Mouse (Mus musculus) CH12.LX (cell line): ENCODE results near the gene Lgals4. TPM values are rescaled to one million over a fixed set of nuclear protein-coding genes. Genes with fewer than 3 reads are reported as not detected.

Experiments
- DNase-seq: peaks from one replicate; pipeline ENCODE4 v3.0.0-alpha.2; 2013; ENCODE audit errors: extremely low read depth
- H3K27ac ChIP-seq: 2 replicates; pipeline ENCODE4 v1.5.1; 2012; ENCODE audit warnings: low read depth, mild to moderate bottlenecking, control low read depth, moderate library complexity; ENCODE audit not compliant: insufficient read depth
- H3K27me3 ChIP-seq: replicated peaks from 2 replicates; pipeline ENCODE3; 2012; ENCODE audit warnings: inconsistent platforms
- H3K36me3 ChIP-seq, 2 experiments: replicated peaks in 1 of 2; 2 replicates each; pipeline versions ENCODE3 to v1.6.1; 2012; ENCODE audit warnings: inconsistent platforms in 1 of 2, low read length in 1 of 2, mild to moderate bottlenecking in 1 of 2, mixed read lengths in 1 of 2, moderate library complexity in 1 of 2; ENCODE audit not compliant: control insufficient read depth in 1 of 2, insufficient read depth in 1 of 2
- H3K4me1 ChIP-seq, 2 experiments: 2 replicates each; pipeline ENCODE4 v1.6.1; 2012; ENCODE audit warnings: inconsistent platforms in 1 of 2, moderate library complexity in 1 of 2; ENCODE audit not compliant: insufficient read depth in 2 of 2, control insufficient read depth in 1 of 2
- H3K4me2 ChIP-seq: 2 replicates; pipeline ENCODE4 v1.6.1; 2012; ENCODE audit warnings: low read depth, mild to moderate bottlenecking, control low read depth; ENCODE audit not compliant: poor library complexity, insufficient read depth, severe bottlenecking
- H3K4me3 ChIP-seq, 3 experiments: fragments of 150-350 bp in 1 of 3; sonication (generic) in 1 of 3; replicated peaks in 1 of 3; 2 replicates each; pipeline versions ENCODE3 to v1.5.1; 2011 to 2012; ENCODE audit warnings: low read depth in 2 of 3, low read length in 2 of 3, mild to moderate bottlenecking in 2 of 3, moderate library complexity in 2 of 3, control low read depth in 1 of 3, improper control_type of control experiment in 1 of 3, inconsistent platforms in 1 of 3, mixed read lengths in 1 of 3; ENCODE audit not compliant: poor library complexity in 1 of 3
- H3K79me2 ChIP-seq: replicated peaks from 2 replicates; pipeline ENCODE4 v1.6.1; 2012; ENCODE audit warnings: mild to moderate bottlenecking, moderate library complexity; ENCODE audit not compliant: control insufficient read depth, poor library complexity, insufficient read depth, severe bottlenecking; ENCODE audit errors: extremely low read depth
- H3K9ac ChIP-seq: 2 replicates; pipeline ENCODE4 v1.6.1; 2012; ENCODE audit warnings: low read depth, mild to moderate bottlenecking, control low read depth, moderate library complexity; ENCODE audit not compliant: insufficient read depth
- H3K9me3 ChIP-seq: replicated peaks from 2 replicates; pipeline ENCODE3; 2012; ENCODE audit warnings: low read length, inconsistent platforms, mixed read lengths
- BHLHE40 ChIP-seq: IDR thresholded peaks from 2 replicates; pipeline ENCODE4 v1.6.1; 2011; ENCODE audit warnings: mild to moderate bottlenecking, low read depth, low read length, improper control_type of control experiment
- CHD1 ChIP-seq: IDR thresholded peaks from 2 replicates; pipeline ENCODE4 v1.6.1; 2012; ENCODE audit warnings: low read depth, low read length, improper control_type of control experiment, inconsistent platforms
- CHD2 ChIP-seq: IDR thresholded peaks from 2 replicates; pipeline ENCODE4 v1.6.1; 2011; ENCODE audit warnings: low read length, improper control_type of control experiment
- CTCF ChIP-seq, 2 experiments: IDR thresholded peaks in 1 of 2; conservative IDR thresholded peaks in 1 of 2; 2 replicates each; pipeline ENCODE4 v1.5.1; 2011 to 2012; ENCODE audit warnings: low read depth in 2 of 2, low read length in 2 of 2, improper control_type of control experiment in 1 of 2, inconsistent platforms in 1 of 2, mild to moderate bottlenecking in 1 of 2, moderate library complexity in 1 of 2
- E2F4 ChIP-seq: IDR thresholded peaks from 2 replicates; pipeline ENCODE4 v1.6.1; 2011; ENCODE audit warnings: low read depth, low read length, improper control_type of control experiment; ENCODE audit not compliant: insufficient replicate concordance
- ELF1 ChIP-seq: IDR thresholded peaks from 2 replicates; pipeline ENCODE4 v1.6.1; 2014; ENCODE audit warnings: low read depth, mild to moderate bottlenecking, inconsistent platforms, low read length, improper control_type of control experiment
- EP300 ChIP-seq: IDR thresholded peaks from 2 replicates; pipeline ENCODE4 v1.6.1; 2011; ENCODE audit warnings: low read length, improper control_type of control experiment
- ETS1 ChIP-seq: conservative IDR thresholded peaks from 2 replicates; pipeline ENCODE4 v1.6.1; 2012; ENCODE audit warnings: low read depth, mild to moderate bottlenecking, inconsistent platforms, low read length, improper control_type of control experiment, moderate library complexity
- HCFC1 ChIP-seq: IDR thresholded peaks from 2 replicates; pipeline ENCODE4 v1.6.1; 2012; ENCODE audit warnings: low read depth, mild to moderate bottlenecking, inconsistent platforms, low read length, improper control_type of control experiment
- IRF4 ChIP-seq: IDR thresholded peaks from 2 replicates; pipeline ENCODE4 v1.6.1; 2014; ENCODE audit warnings: low read depth, mild to moderate bottlenecking, inconsistent platforms, low read length, improper control_type of control experiment
- JUND ChIP-seq: conservative IDR thresholded peaks from 2 replicates; pipeline ENCODE4 v1.6.1; 2011; ENCODE audit warnings: low read depth, low read length, improper control_type of control experiment
- MAFK ChIP-seq: IDR thresholded peaks from 2 replicates; pipeline ENCODE4 v1.6.1; 2011; ENCODE audit warnings: low read length, improper control_type of control experiment; ENCODE audit not compliant: insufficient replicate concordance
- MAX ChIP-seq: IDR thresholded peaks from 2 replicates; pipeline ENCODE4 v1.6.1; 2011; ENCODE audit warnings: low read length, improper control_type of control experiment
- MEF2A ChIP-seq: IDR thresholded peaks from 2 replicates; pipeline ENCODE4 v1.6.1; 2014; ENCODE audit warnings: low read depth, mild to moderate bottlenecking, inconsistent platforms, low read length, improper control_type of control experiment, borderline replicate concordance
- MXI1 ChIP-seq: IDR thresholded peaks from 2 replicates; pipeline ENCODE4 v1.6.1; 2011; ENCODE audit warnings: mild to moderate bottlenecking, low read depth, low read length, improper control_type of control experiment
- PAX5 ChIP-seq: IDR thresholded peaks from 2 replicates; pipeline ENCODE4 v1.6.1; 2012; ENCODE audit warnings: low read length, inconsistent platforms, mixed read lengths
- POLR2A ChIP-seq: IDR thresholded peaks from 2 replicates; pipeline ENCODE4 v1.6.1; 2011; ENCODE audit warnings: low read depth, mild to moderate bottlenecking, improper control_type of control experiment, low read length
- POLR2AphosphoS2 ChIP-seq: IDR thresholded peaks from 2 replicates; pipeline ENCODE4 v1.6.1; 2011; ENCODE audit warnings: low read depth, low read length, improper control_type of control experiment
- RAD21 ChIP-seq: IDR thresholded peaks from 2 replicates; pipeline ENCODE4 v1.6.1; 2011; ENCODE audit warnings: low read depth, mild to moderate bottlenecking, low read length, improper control_type of control experiment, moderate library complexity
- RCOR1 ChIP-seq: conservative IDR thresholded peaks from 2 replicates; pipeline ENCODE4 v1.6.1; 2012; ENCODE audit warnings: low read depth, mild to moderate bottlenecking, inconsistent platforms, low read length, improper control_type of control experiment
- SIN3A ChIP-seq: IDR thresholded peaks from 2 replicates; pipeline ENCODE4 v1.6.1; 2012; ENCODE audit warnings: low read length, improper control_type of control experiment, inconsistent platforms
- SMC3 ChIP-seq: IDR thresholded peaks from 2 replicates; pipeline ENCODE4 v1.6.1; 2011; ENCODE audit warnings: low read depth, low read length, improper control_type of control experiment
- TBP ChIP-seq: conservative IDR thresholded peaks from 2 replicates; pipeline ENCODE4 v1.6.1; 2011; ENCODE audit warnings: low read depth, low read length, improper control_type of control experiment
- TCF12 ChIP-seq: IDR thresholded peaks from 2 replicates; pipeline ENCODE4 v1.6.1; 2014; ENCODE audit warnings: low read depth, mild to moderate bottlenecking, inconsistent platforms, low read length, improper control_type of control experiment
- UBTF ChIP-seq: IDR thresholded peaks from 2 replicates; pipeline ENCODE4 v1.6.1; 2012; ENCODE audit warnings: low read depth, mild to moderate bottlenecking, inconsistent platforms, low read length, improper control_type of control experiment, moderate library complexity
- USF1 ChIP-seq: IDR thresholded peaks from 2 replicates; pipeline ENCODE4 v1.6.1; 2014; ENCODE audit warnings: low read depth, mild to moderate bottlenecking, inconsistent platforms, low read length, improper control_type of control experiment
- USF2 ChIP-seq: conservative IDR thresholded peaks from 2 replicates; pipeline ENCODE4 v1.6.1; 2011; ENCODE audit warnings: low read depth, low read length, improper control_type of control experiment
- ZC3H11A ChIP-seq: IDR thresholded peaks from 2 replicates; pipeline ENCODE4 v1.6.1; 2012; ENCODE audit warnings: low read depth, mild to moderate bottlenecking, inconsistent platforms, low read length, improper control_type of control experiment
- ZNF384 ChIP-seq: IDR thresholded peaks from 2 replicates; pipeline ENCODE4 v1.6.1; 2012; ENCODE audit warnings: low read depth, low read length, improper control_type of control experiment, inconsistent platforms
- dilution Hi-C: fragments of 300-500 bp; cut with MboI; formaldehyde crosslinking; loops from 2 replicates; pipeline ENCODE4 v1.14.3; 2020; ENCODE audit warnings: low sequenced_read_pairs; ENCODE audit not compliant: extremely low pct_unique_long_range_greater_than_20kb, extremely low pct_ligation_motif_present
- in situ Hi-C: fragments of 300-500 bp; cut with MboI; formaldehyde crosslinking; loops from 3 replicates; pipeline ENCODE4 v1.14.3; 2019; ENCODE audit warnings: low sequenced_read_pairs, low pct_ligation_motif_present, low pct_unique_long_range_greater_than_20kb, mixed read lengths
- polyA plus RNA-seq: library from polyadenylated mRNA; unstranded; fragments of >175 nt; gene quantifications from 2 replicates; pipeline ENCODE4 v1.2.1, GENCODE M21; 2012; ENCODE audit warnings: low read depth; ENCODE audit not compliant: insufficient read length
- total RNA-seq, 2 experiments: library from RNA; depleted of rRNA; stranded (reverse); fragments of 300-350 nt in 1 of 2; fragments of >200 nt in 1 of 2; gene quantifications; 2 replicates each; pipeline ENCODE4 v1.2.3; 2012 to 2014

The Lgals4 gene
- total and polyA plus RNA-seq, 3 experiments, result 2.6 to 7.0 (median 6.5) TPM

GRCm38 (mm10) chr7:28865481-28866300 lies 32.0 kb downstream of the Lgals4 start (continued):
- TF ChIP-seq ELF1 (peak; percentile 77), CTCF (conservative IDR thresholded peaks at IDR 0.05 in 1 of 2, IDR thresholded peaks at IDR 0.05 in 1 of 2; ENCODE audit: low read depth in 2 of 2, low read length in 2 of 2) (peak in 1 of 2 experiments; percentile 20; a peak in 2 of 4 replicates), TBP (0 out of 2 replicates have a peak, but pooled peaks have one; percentile 44), ZNF384 (peak; percentile 39; the same call in 1 of the 2 replicates), HCFC1 (peak; percentile 57), JUND (no peak), E2F4 (no peak), PAX5 (no peak), USF2 (no peak), MEF2A (peak; percentile 51; the same call in 1 of the 2 replicates), BHLHE40 (peak; percentile 80), EP300 (peak; percentile 26), SIN3A (no peak), MXI1 (no peak), SMC3 (no peak)

GRCm38 (mm10) chr7:28866769-28867507 lies 33.3 kb downstream of the Lgals4 start:
- no peaks in the 10 kb centered on the region for H3K36me3 ChIP-seq
- H3K79me2 ChIP-seq, result no peaks in the 10 kb centered on the region
- H3K27me3 ChIP-seq, result no peaks in the 10 kb centered on the region
- dilution Hi-C loops (no loop called here), in situ Hi-C loops (loop anchor here (5.0 kb wide), 2 partner anchors 40 to 70 kb away; partner anchors contain the start of gene Ech1)
- no peak overlapping the region for H3K9ac ChIP-seq
- no peak for TF ChIP-seq UBTF
- TF ChIP-seq CHD2, result no peak
- no peak for TF ChIP-seq MAFK
- TF ChIP-seq ZC3H11A, result no peak
- no peak for TF ChIP-seq TCF12
- no peak for TF ChIP-seq IRF4
- no peak for TF ChIP-seq USF1
- no peak for TF ChIP-seq ZNF384
- TF ChIP-seq MAX, result no peak
- TF ChIP-seq PAX5, result no peak
- TF ChIP-seq POLR2AphosphoS2, result no peak
- TF ChIP-seq POLR2A, result no peak
- TF ChIP-seq JUND, result no peak
- no peak for TF ChIP-seq ELF1
- TF ChIP-seq E2F4, result no peak
- TF ChIP-seq RAD21, result no peak
- TF ChIP-seq RCOR1, result no peak
- TF ChIP-seq USF2, result no peak
- TF ChIP-seq CHD1, result no peak
- no peak for TF ChIP-seq ETS1
- H3K27ac ChIP-seq, result no peak overlapping the region
- no peak overlapping the region for H3K4me3 ChIP-seq
- no peak for DNase-seq
- H3K4me2 ChIP-seq, result no peak overlapping the region
- peaks cover 9 to 23% of the 10 kb centered on the region in 2 experiments for H3K4me1 ChIP-seq
- no peaks in the 10 kb centered on the region for H3K9me3 ChIP-seq
